Mouse (Mus musculus) lung, postnatal 0 days (tissue): ENCODE results near the gene Ptgir. TPM values are rescaled to one million over a fixed set of nuclear protein-coding genes. Genes with fewer than 3 reads are reported as not detected.

ENCODE experiments used
- ATAC-seq: fragments of 200-750 bp; cut with Nextera tagmentation; 2 replicates; pipeline ENCODE4 v1.8.0; 2017; ENCODE audit warnings: moderate library complexity
- DNase-seq: peaks from one replicate; pipeline ENCODE4 v3.0.0-alpha.2; 2016; ENCODE audit warnings: low spot score
- H3K27ac ChIP-seq: fragments of 300-500 bp; sonication (generic); 2 replicates; pipeline ENCODE4 v1.5.1; 2014; ENCODE audit warnings: antibody characterized with exemption, mild to moderate bottlenecking, low read length, mixed read lengths
- H3K27me3 ChIP-seq: fragments of 300-500 bp; sonication (generic); replicated peaks from 2 replicates; pipeline ENCODE4 v1.6.1; 2014; ENCODE audit warnings: low read length, mixed read lengths; ENCODE audit not compliant: insufficient read depth
- H3K36me3 ChIP-seq: fragments of 300-500 bp; sonication (generic); 2 replicates; pipeline ENCODE4 v1.6.1; 2014; ENCODE audit warnings: low read length, mixed read lengths; ENCODE audit not compliant: insufficient read depth
- H3K4me1 ChIP-seq: fragments of 300-500 bp; sonication (generic); 2 replicates; pipeline ENCODE4 v1.6.1; 2014; ENCODE audit warnings: antibody characterized with exemption, low read depth, low read length, mixed read lengths; ENCODE audit not compliant: insufficient read depth
- H3K4me2 ChIP-seq: fragments of 300-500 bp; sonication (generic); replicated peaks from 2 replicates; pipeline ENCODE4 v1.6.1; 2014; ENCODE audit warnings: low read depth, mild to moderate bottlenecking, low read length, moderate library complexity, mixed read lengths
- H3K4me3 ChIP-seq: fragments of 300-500 bp; sonication (generic); 2 replicates; pipeline ENCODE4 v1.5.1; 2014; ENCODE audit warnings: low read depth, low read length
- H3K9ac ChIP-seq: fragments of 300-500 bp; sonication (generic); replicated peaks from 2 replicates; pipeline ENCODE4 v1.6.1; 2014; ENCODE audit warnings: low read depth, mild to moderate bottlenecking
- H3K9me3 ChIP-seq: fragments of 300-500 bp; sonication (generic); 2 replicates; pipeline ENCODE4 v1.6.1; 2016; ENCODE audit warnings: low read length, mixed read lengths
- CTCF ChIP-seq: IDR thresholded peaks from 2 replicates; pipeline ENCODE4 v1.5.1; 2016; ENCODE audit warnings: antibody characterized with exemption, mild to moderate bottlenecking
- EP300 ChIP-seq: IDR thresholded peaks from 2 replicates; pipeline ENCODE4 v1.6.1; 2016; ENCODE audit warnings: antibody characterized with exemption, mild to moderate bottlenecking, control low read depth
- WGBS: fragments of 180-500 bp; shearing (Covaris S2); extraction: QIAGEN DNeasy Blood & Tissue Kit; methylation state at CpG from one replicate; pipeline ENCODE4 v1.1.7; 2014; 5-methylcytosine and 5-hydroxymethylcytosine counted together
- polyA plus RNA-seq: library from polyadenylated mRNA; unstranded; fragments of >200 nt; fragmentation: Nextera tagmentation; extraction: Ambion mirVana; gene quantifications from 2 replicates; pipeline ENCODE4 v1.2.1, GENCODE M21; 2015

Gene Ptgir
- polyA plus RNA-seq, 1 experiment from 2014 or later, result 2.0 TPM

DNA sequence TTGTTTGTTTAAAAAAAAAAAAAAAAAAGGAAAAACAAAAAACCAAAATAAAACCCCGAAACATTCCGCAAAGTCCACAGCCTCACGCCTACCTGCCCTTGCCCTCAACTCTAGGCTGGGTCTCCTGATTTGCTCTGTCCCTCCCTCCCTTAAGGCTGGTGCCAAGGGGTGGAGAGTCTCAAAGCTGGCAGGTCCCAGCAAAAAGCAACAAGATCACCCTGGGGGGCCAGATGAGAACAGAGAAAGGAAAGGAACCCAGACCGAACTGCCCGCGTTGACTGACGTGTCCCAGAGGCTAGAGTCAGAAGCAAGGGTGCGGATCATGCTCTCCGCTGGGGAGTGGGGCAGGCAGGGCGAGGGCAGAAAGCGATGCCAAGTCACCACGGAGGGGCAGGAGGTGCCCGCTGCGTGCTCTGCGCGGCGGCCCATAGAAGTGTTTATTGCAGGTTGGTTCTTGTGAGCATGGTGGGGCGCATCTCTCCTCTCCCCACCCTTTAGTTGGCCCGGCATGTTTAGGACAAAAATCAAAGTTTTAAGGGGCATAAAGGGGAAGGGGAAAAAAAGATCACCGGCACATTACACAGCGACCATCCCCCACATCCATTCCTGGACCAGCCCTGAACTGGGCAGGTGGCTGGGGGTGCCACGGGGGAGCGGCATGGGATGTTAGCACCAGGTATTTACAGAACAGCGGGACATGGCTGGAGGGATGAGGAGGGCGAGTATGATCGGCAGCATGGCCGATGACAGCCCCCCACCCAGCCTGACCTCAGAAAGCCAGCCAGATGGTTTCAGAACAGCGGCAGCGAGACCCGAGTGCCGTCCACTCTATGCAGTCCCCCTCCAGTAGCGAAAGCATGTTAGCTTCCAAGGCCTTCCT, 9.4 kb downstream of the Ptgir start:
- Histone ChIP-seq H3K27me3 (no peaks in the 10 kb centered on the region), H3K9ac (no peak overlapping the region), H3K9me3 (no peaks in the 10 kb centered on the region), H3K4me1 (no peaks in the 10 kb centered on the region), H3K27ac (no peak overlapping the region), H3K36me3 (peaks cover 21% of the 10 kb centered on the region), H3K4me2 (no peak overlapping the region), H3K4me3 (no peak overlapping the region)
- ATAC-seq (no peak), DNase-seq (no peak)
- WGBS, result 85% methylated on average over 31 of the region's 32 CpGs
- TF ChIP-seq EP300, result no peak
- TF ChIP-seq CTCF, result no peak

- DNase-seq, result no peak
- TF ChIP-seq CTCF (0 out of 2 replicates have a peak, but pooled peaks have one; percentile 5), EP300 (no peak)
- Histone ChIP-seq H3K36me3 (peaks cover 21% of the 10 kb centered on the region), H3K4me2 (no peak overlapping the region), H3K27ac (no peak overlapping the region), H3K9ac (no peak overlapping the region), H3K4me1 (peaks cover under 1% of the 10 kb centered on the region; the same call in 1 of the 2 replicates), H3K4me3 (no peak overlapping the region), H3K27me3 (no peaks in the 10 kb centered on the region), H3K9me3 (no peaks in the 10 kb centered on the region)
- ATAC-seq, result no peak
- WGBS, result 54% methylated on average over 29 of the region's 30 CpGs
These were observed 10.3 kb downstream of the Ptgir start for GRCm38 (mm10) chr7:16916342-16917265.

- WGBS, result 65% methylated on average over 11 of the region's 11 CpGs
- no peak overlapping the region for H3K9ac ChIP-seq
- H3K9me3 ChIP-seq, result no peaks in the 10 kb centered on the region
- ATAC-seq (no peak), DNase-seq (no peak)
- no peaks in the 10 kb centered on the region for H3K27me3 ChIP-seq
- no peak overlapping the region for H3K27ac ChIP-seq
- H3K4me3 ChIP-seq, result no peak overlapping the region
- H3K4me2 ChIP-seq, result no peak overlapping the region
- H3K36me3 ChIP-seq, result peaks cover 21% of the 10 kb centered on the region
- H3K4me1 ChIP-seq, result peaks cover 9% of the 10 kb centered on the region
- TF ChIP-seq EP300, result no peak
- no peak for TF ChIP-seq CTCF
These were observed 11.2 kb downstream of the Ptgir start for GRCm38 (mm10) chr7:16917447-16917846.

DNA sequence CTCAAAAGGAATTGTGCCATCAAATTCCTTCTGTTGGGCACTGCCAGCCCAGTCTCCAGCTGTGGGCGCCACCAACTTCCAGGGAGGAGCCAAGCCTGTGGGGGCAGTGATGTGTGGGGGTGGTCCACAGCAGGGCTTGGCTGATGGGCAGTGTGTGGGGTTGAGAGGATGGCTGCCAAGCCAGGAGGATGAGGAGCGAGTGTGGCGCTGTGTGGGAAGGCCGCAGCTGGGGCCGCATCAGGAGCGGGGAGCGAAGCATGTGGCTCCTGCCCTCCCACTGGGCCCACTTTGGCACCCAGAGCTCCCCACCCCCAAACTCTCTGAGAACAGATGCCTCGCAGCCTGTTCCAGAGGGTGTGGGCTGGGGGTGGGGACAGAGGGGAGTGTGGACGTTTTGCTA, 11.7 kb downstream of the Ptgir start:
- Histone ChIP-seq H3K4me1 (peaks cover 14% of the 10 kb centered on the region), H3K27ac (no peak overlapping the region), H3K36me3 (peaks cover 21% of the 10 kb centered on the region)

DNA sequence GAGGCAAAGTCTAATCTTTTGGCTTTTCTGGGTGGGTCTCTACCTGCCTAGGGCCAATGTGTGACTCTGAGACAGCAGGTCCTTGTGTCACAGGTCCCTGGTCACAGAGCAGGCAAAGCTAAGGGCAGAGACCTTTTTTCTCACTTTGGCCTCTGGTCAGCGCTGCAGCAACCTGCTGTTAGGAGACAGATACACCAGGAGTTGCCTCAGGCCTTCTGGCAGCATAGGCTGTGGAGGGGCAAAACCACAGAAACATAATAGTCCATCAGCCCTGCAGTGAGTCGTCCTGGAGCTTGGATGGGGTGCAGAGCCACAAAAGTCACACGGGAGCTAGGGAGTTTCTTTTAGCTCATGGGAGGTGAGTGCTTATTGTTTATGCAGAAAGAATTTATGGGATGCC, 12.4 kb downstream of the Ptgir start:
- peaks cover 16% of the 10 kb centered on the region for H3K4me1 ChIP-seq

More for the DNA sequence above, 11.7 kb downstream of the Ptgir start:
- Histone ChIP-seq H3K9me3 (no peaks in the 10 kb centered on the region), H3K4me2 (no peak overlapping the region), H3K4me3 (no peak overlapping the region), H3K27me3 (no peaks in the 10 kb centered on the region), H3K9ac (no peak overlapping the region)
- WGBS, result 77% methylated on average over 9 of the region's 9 CpGs
- TF ChIP-seq CTCF, result no peak
- TF ChIP-seq EP300, result no peak
- ATAC-seq (no peak), DNase-seq (no peak)

More for the DNA sequence above, 12.4 kb downstream of the Ptgir start:
- no peak overlapping the region for H3K4me2 ChIP-seq
- H3K4me3 ChIP-seq, result no peak overlapping the region
- WGBS, result 88% methylated on average over 3 of the region's 3 CpGs
- TF ChIP-seq EP300, result no peak
- TF ChIP-seq CTCF, result no peak
- H3K27ac ChIP-seq, result no peak overlapping the region
- ATAC-seq (no peak), DNase-seq (no peak)
- H3K27me3 ChIP-seq, result no peaks in the 10 kb centered on the region
- H3K9ac ChIP-seq, result no peak overlapping the region
- H3K36me3 ChIP-seq, result peaks cover 21% of the 10 kb centered on the region
- H3K9me3 ChIP-seq, result no peaks in the 10 kb centered on the region
